Mouse (Mus musculus): ENCODE data around the gene Gimap4. TPM values are rescaled to one million over a fixed set of nuclear protein-coding genes. Genes with fewer than 3 reads are reported as not detected.
A peak's percentile ranks its signal among the peaks of the same experiment; 100 is the strongest.

Gimap4 gene
- polyA plus RNA-seq, 1 experiment, result 41.0 TPM

GRCm38 (mm10) chr6:48685251-48685650, 902 bp downstream of the Gimap4 start:
- H3K27ac ChIP-seq (ENCODE audit: control insufficient read depth, insufficient read depth, low read depth, low read length, poor library complexity), result peak overlapping the region; percentile 41; the same call in 1 of the 2 replicates
- H3K4me3 ChIP-seq (replicated peaks; ENCODE audit: control insufficient read depth, low read depth, low read length), result peak overlapping the region; percentile 58
- no peak for TF ChIP-seq CTCF (IDR thresholded peaks at IDR 0.05; ENCODE audit: control insufficient read depth, insufficient read depth, low read length)
- no peak for TF ChIP-seq POLR2A (IDR thresholded peaks at IDR 0.05; ENCODE audit: borderline replicate concordance, control insufficient read depth, low read depth, low read length)
- peaks cover 3% of the 10 kb centered on the region; the same call in 1 of the 2 replicates for H3K4me1 ChIP-seq (ENCODE audit: control insufficient read depth, insufficient read depth, low read length)
- WGBS, result 43% methylated on average over 2 of the region's 2 CpGs

GRCm38 (mm10) chr6:48685694-48686665, 1.6 kb downstream of the Gimap4 start:
- peaks cover 3% of the 10 kb centered on the region; the same call in 1 of the 2 replicates for H3K4me1 ChIP-seq (ENCODE audit: control insufficient read depth, insufficient read depth, low read length)
- TF ChIP-seq CTCF (IDR thresholded peaks at IDR 0.05; ENCODE audit: control insufficient read depth, insufficient read depth, low read length), result no peak
- TF ChIP-seq POLR2A (IDR thresholded peaks at IDR 0.05; ENCODE audit: borderline replicate concordance, control insufficient read depth, low read depth, low read length), result no peak
- 53% methylated on average over 7 of the region's 7 CpGs for WGBS
- H3K27ac ChIP-seq (ENCODE audit: control insufficient read depth, insufficient read depth, low read depth, low read length, poor library complexity), result peak overlapping the region; percentile 51; the same call in 1 of the 2 replicates
- peak overlapping the region; percentile 41 for H3K4me3 ChIP-seq (replicated peaks; ENCODE audit: control insufficient read depth, low read depth, low read length)

GRCm38 (mm10) chr6:48687077-48687476, 2.7 kb downstream of the Gimap4 start:
- peak overlapping the region; percentile 52 for H3K27ac ChIP-seq (ENCODE audit: control insufficient read depth, insufficient read depth, low read depth, low read length, poor library complexity)
- H3K4me1 ChIP-seq (ENCODE audit: control insufficient read depth, insufficient read depth, low read length), result peaks cover 3% of the 10 kb centered on the region; the same call in 1 of the 2 replicates
- TF ChIP-seq CTCF (IDR thresholded peaks at IDR 0.05; ENCODE audit: control insufficient read depth, insufficient read depth, low read length) (no peak), POLR2A (IDR thresholded peaks at IDR 0.05; ENCODE audit: borderline replicate concordance, control insufficient read depth, low read depth, low read length) (no peak)
- WGBS, result 13% methylated on average over 2 of the region's 2 CpGs
- H3K4me3 ChIP-seq (replicated peaks; ENCODE audit: control insufficient read depth, low read depth, low read length), result peak overlapping the region; percentile 24

- H3K4me3 ChIP-seq (replicated peaks; ENCODE audit: control insufficient read depth, low read depth, low read length), result no peak overlapping the region
- 63% methylated on average over 2 of the region's 2 CpGs for WGBS
- no peak for TF ChIP-seq CTCF (IDR thresholded peaks at IDR 0.05; ENCODE audit: control insufficient read depth, insufficient read depth, low read length)
- TF ChIP-seq POLR2A (IDR thresholded peaks at IDR 0.05; ENCODE audit: borderline replicate concordance, control insufficient read depth, low read depth, low read length), result no peak
- H3K4me1 ChIP-seq (ENCODE audit: control insufficient read depth, insufficient read depth, low read length), result peaks cover 4% of the 10 kb centered on the region; the same call in 1 of the 2 replicates
- no peak overlapping the region for H3K27ac ChIP-seq (ENCODE audit: control insufficient read depth, insufficient read depth, low read depth, low read length, poor library complexity)
Measured at GRCm38 (mm10) chr6:48689320-48689719, 5.0 kb downstream of the Gimap4 start.

- TF ChIP-seq CTCF (IDR thresholded peaks at IDR 0.05; ENCODE audit: control insufficient read depth, insufficient read depth, low read length) (no peak), POLR2A (IDR thresholded peaks at IDR 0.05; ENCODE audit: borderline replicate concordance, control insufficient read depth, low read depth, low read length) (no peak)
- H3K27ac ChIP-seq (ENCODE audit: control insufficient read depth, insufficient read depth, low read depth, low read length, poor library complexity), result peak overlapping the region; percentile 6; the same call in 1 of the 2 replicates
- WGBS, result 50% methylated on average over 6 of the region's 6 CpGs
Measured at GRCm38 (mm10) chr6:48692962-48693361, 8.6 kb downstream of the Gimap4 start.

GRCm38 (mm10) chr6:48696830-48697554, 12.6 kb downstream of the Gimap4 start:
- no peak overlapping the region for H3K27ac ChIP-seq (ENCODE audit: control insufficient read depth, insufficient read depth, low read depth, low read length, poor library complexity)
- 80% methylated on average over 4 of the region's 4 CpGs for WGBS
- H3K4me3 ChIP-seq (replicated peaks; ENCODE audit: control insufficient read depth, low read depth, low read length), result no peak overlapping the region
- no peak for TF ChIP-seq POLR2A (IDR thresholded peaks at IDR 0.05; ENCODE audit: borderline replicate concordance, control insufficient read depth, low read depth, low read length)
- TF ChIP-seq CTCF (IDR thresholded peaks at IDR 0.05; ENCODE audit: control insufficient read depth, insufficient read depth, low read length), result no peak
- H3K4me1 ChIP-seq (ENCODE audit: control insufficient read depth, insufficient read depth, low read length), result peaks cover 6% of the 10 kb centered on the region

More at GRCm38 (mm10) chr6:48692962-48693361, 8.6 kb downstream of the Gimap4 start:
- Histone ChIP-seq H3K4me1 (ENCODE audit: control insufficient read depth, insufficient read depth, low read length) (peaks cover 3% of the 10 kb centered on the region; the same call in 1 of the 2 replicates), H3K4me3 (replicated peaks; ENCODE audit: control insufficient read depth, low read depth, low read length) (no peak overlapping the region)

GRCm38 (mm10) chr6:48697555-48697930, 13.2 kb downstream of the Gimap4 start:
- Histone ChIP-seq H3K4me3 (replicated peaks; ENCODE audit: control insufficient read depth, low read depth, low read length) (no peak overlapping the region), H3K27ac (ENCODE audit: control insufficient read depth, insufficient read depth, low read depth, low read length, poor library complexity) (no peak overlapping the region), H3K4me1 (ENCODE audit: control insufficient read depth, insufficient read depth, low read length) (peaks cover 6% of the 10 kb centered on the region)
- WGBS, result 56% methylated on average over 1 of the region's 1 CpGs
- TF ChIP-seq POLR2A (IDR thresholded peaks at IDR 0.05; ENCODE audit: borderline replicate concordance, control insufficient read depth, low read depth, low read length) (no peak), CTCF (IDR thresholded peaks at IDR 0.05; ENCODE audit: control insufficient read depth, insufficient read depth, low read length) (no peak)

Measured in bone marrow, adult 2 months (tissue).